Mouse (Mus musculus): ENCODE measurements around the gene Gm6164. TPM values are rescaled to one million over a fixed set of nuclear protein-coding genes. Genes with fewer than 3 reads are reported as not detected.
"Not testable (repeated sequence)": the region's sequence is repeated elsewhere in the genome, so short reads cannot be mapped to it uniquely, and the experiment has no call there.

Gm6164 gene
- polyA plus RNA-seq (2012; rRNA removed), result not detected in 2 replicates

DNA sequence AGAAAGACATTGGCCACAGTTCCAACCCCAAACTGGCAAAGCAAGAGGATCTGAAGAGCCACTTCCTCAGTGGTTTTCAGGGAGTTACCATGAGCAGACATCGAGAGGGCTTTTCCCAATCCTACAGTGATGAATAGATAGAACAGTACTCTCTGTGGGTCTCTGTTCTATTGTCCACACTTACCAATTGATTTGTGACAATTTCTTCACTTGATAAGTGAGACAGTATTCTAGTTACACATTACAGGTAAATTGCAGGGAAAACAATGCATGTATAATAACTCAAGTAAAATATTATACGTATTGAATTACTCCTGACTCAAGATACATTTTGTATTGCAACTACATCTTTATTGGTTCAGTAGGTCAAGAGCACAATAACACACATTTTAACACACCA lies at the start of gene Gm6164:
Gene Gm6164, minus strand, starts transcription at position 101 of the 400 bp plus-strand sequence.
- not testable (repeated sequence) for H3K4me3 ChIP-seq (ENCODE audit: extremely low read depth, insufficient read depth, insufficient read length); DNase-seq (ENCODE audit: low read depth in 1 of 2, low spot score in 2 of 2); H3K27ac ChIP-seq (ENCODE audit: insufficient read depth, low read length); H3K4me1 ChIP-seq (ENCODE audit: control insufficient read depth, insufficient read depth, insufficient read length); H3K27me3 ChIP-seq (ENCODE audit: control insufficient read depth, insufficient read depth, low read length); H3K36me3 ChIP-seq (ENCODE audit: control insufficient read depth, insufficient read depth, low read length)
- WGBS, result no CpG with 5 or more reads among the region's 2 CpGs

DNA sequence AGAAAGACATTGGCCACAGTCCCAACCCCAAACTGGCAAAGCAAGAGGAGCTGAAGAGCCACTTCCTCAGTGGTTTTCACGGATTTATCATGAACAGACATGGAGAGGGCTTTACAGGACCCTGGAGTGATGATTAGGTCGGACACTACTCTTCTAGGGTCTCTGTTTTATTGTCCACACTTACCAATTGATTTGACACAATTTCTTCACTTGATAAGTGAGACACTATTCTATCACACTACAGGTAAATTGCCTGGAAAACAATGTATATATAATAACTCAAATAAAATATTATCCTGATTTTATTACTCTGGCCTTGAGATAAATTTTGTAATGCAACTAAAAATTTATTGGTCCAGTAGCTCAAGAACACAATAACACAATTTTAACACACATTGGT lies 28.3 kb upstream of the Gm6164 start, which contains the start of gene Gm4498:
Gene Gm4498, minus strand, starts transcription at position 101 of the 400 bp plus-strand sequence.
- not testable (repeated sequence) for H3K4me1 ChIP-seq (ENCODE audit: control insufficient read depth, insufficient read depth, insufficient read length); H3K27me3 ChIP-seq (ENCODE audit: control insufficient read depth, insufficient read depth, low read length); H3K4me3 ChIP-seq (ENCODE audit: extremely low read depth, insufficient read depth, insufficient read length); DNase-seq (ENCODE audit: low read depth in 1 of 2, low spot score in 2 of 2); H3K36me3 ChIP-seq (ENCODE audit: control insufficient read depth, insufficient read depth, low read length); H3K27ac ChIP-seq (ENCODE audit: insufficient read depth, low read length)
- WGBS, result no CpG with 5 or more reads among the region's 2 CpGs

DNA sequence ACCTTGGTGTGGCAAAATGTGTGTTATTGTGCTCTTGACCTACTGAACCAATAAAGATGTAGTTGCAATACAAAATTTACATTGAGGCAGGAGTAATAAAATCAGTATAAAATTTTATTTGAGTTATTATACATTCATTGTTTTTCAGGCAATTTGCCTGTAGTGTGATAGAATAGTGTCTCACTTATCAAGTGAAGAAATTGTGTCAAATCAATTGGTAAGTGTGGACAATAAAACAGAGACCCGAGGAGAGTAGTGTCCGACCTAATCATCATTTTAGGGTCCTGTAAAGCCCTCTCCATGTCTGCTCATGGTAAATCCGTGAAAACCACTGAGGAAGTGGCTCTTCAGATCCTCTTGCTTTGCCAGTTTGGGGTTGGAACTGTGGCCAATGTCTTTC lies 12.0 kb downstream of the Gm6164 start, which contains the start of gene Vmn1r95:
Gene Vmn1r95, plus strand, starts transcription at position 301 of the 400 bp plus-strand sequence.
- DNase-seq (ENCODE audit: low read depth in 1 of 2, low spot score in 2 of 2), result not testable (repeated sequence)
- WGBS, result no CpG with 5 or more reads among the region's 3 CpGs

DNA sequence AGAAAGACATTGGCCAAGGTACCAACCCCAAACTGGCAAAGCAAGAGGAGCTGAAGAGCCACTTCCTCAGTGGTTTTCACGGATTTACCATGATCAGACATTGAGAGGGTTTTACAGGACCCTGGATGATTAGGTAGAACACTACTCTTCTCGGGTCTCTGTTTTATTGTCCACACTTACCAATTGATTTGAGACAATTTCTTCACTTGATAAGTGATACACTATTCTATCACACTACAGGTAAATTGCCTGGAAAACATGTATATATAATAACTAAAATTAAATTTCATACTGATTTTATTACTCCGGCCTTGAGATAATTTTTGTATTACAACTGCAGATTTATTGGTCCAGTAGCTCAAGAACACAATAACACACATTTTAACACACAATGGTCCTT lies 37.1 kb downstream of the Gm6164 start, which contains the start of gene Vmn1r94:
Gene Vmn1r94, minus strand, starts transcription at position 101 of the 400 bp plus-strand sequence.
- not testable (repeated sequence) for H3K4me3 ChIP-seq (ENCODE audit: extremely low read depth, insufficient read depth, insufficient read length); DNase-seq (ENCODE audit: low read depth in 1 of 2, low spot score in 2 of 2); H3K4me1 ChIP-seq (ENCODE audit: control insufficient read depth, insufficient read depth, insufficient read length); H3K36me3 ChIP-seq (ENCODE audit: control insufficient read depth, insufficient read depth, low read length); H3K27ac ChIP-seq (ENCODE audit: insufficient read depth, low read length); H3K27me3 ChIP-seq (ENCODE audit: control insufficient read depth, insufficient read depth, low read length)
- WGBS, result no CpG with 5 or more reads among the region's 3 CpGs

More for the DNA sequence above, 12.0 kb downstream of the Gm6164 start, which contains the start of gene Vmn1r95:
- not testable (repeated sequence) for H3K36me3 ChIP-seq (ENCODE audit: control insufficient read depth, insufficient read depth, low read length); H3K27me3 ChIP-seq (ENCODE audit: control insufficient read depth, insufficient read depth, low read length); H3K4me1 ChIP-seq (ENCODE audit: control insufficient read depth, insufficient read depth, insufficient read length); H3K27ac ChIP-seq (ENCODE audit: insufficient read depth, low read length); H3K4me3 ChIP-seq (ENCODE audit: extremely low read depth, insufficient read depth, insufficient read length)

Other genes starting within 250 kb of the Gm6164 start
- not detected in 2 replicates for gene Ceacam20, start 240.2 kb downstream of the Gm6164 start, polyA plus RNA-seq (2012; rRNA removed)
- gene Nlrp9b, start 214.1 kb downstream of the Gm6164 start, polyA plus RNA-seq (2012; rRNA removed), result not detected in 2 replicates
- gene Vmn1r91, start 105.9 kb downstream of the Gm6164 start, polyA plus RNA-seq (2012; rRNA removed), result not detected in 2 replicates
- not detected in 2 replicates for gene Gm16442, start 83.0 kb downstream of the Gm6164 start, polyA plus RNA-seq (2012; rRNA removed)
- not detected in 2 replicates for gene Vmn1r93, start 66.5 kb downstream of the Gm6164 start, polyA plus RNA-seq (2012; rRNA removed)
- gene Vmn1r94, start 37.2 kb downstream of the Gm6164 start, polyA plus RNA-seq (2012; rRNA removed), result not detected in 2 replicates
- gene Vmn1r95, start 11.9 kb downstream of the Gm6164 start, polyA plus RNA-seq (2012; rRNA removed), result not detected in 2 replicates
- not detected in 2 replicates for gene Gm4498, start 28.2 kb upstream of the Gm6164 start, polyA plus RNA-seq (2012; rRNA removed)
- not detected in 2 replicates for gene Gm5890, start 57.2 kb upstream of the Gm6164 start, polyA plus RNA-seq (2012; rRNA removed)
- gene Gm4133, start 128.5 kb upstream of the Gm6164 start, polyA plus RNA-seq (2012; rRNA removed), result not detected in 2 replicates
- gene Gm5728, start 169.8 kb upstream of the Gm6164 start, polyA plus RNA-seq (2012; rRNA removed), result not detected in 2 replicates
- not detected in 2 replicates for gene Vmn1r100, start 212.3 kb upstream of the Gm6164 start, polyA plus RNA-seq (2012; rRNA removed)
- not detected in 2 replicates for gene Vmn1r101, start 237.0 kb upstream of the Gm6164 start, polyA plus RNA-seq (2012; rRNA removed)

Measured in spleen, adult 2 months (tissue).